Mouse (Mus musculus) forebrain, embryonic 12.5 days (tissue): Measurements from ENCODE around the gene Msl2. TPM values are rescaled to one million over a fixed set of nuclear protein-coding genes. Genes with fewer than 3 reads are reported as not detected.

Experiments used
- ATAC-seq: fragments of 200-750 bp; cut with Nextera tagmentation; 2 replicates; pipeline ENCODE4 v1.8.0; 2017; ENCODE audit warnings: moderate TSS enrichment; ENCODE audit not compliant: low FRiP score
- H3K27ac ChIP-seq: fragments of 300-500 bp; sonication (generic); 2 replicates; pipeline ENCODE4 v1.5.1; 2016; ENCODE audit warnings: mild to moderate bottlenecking
- H3K27me3 ChIP-seq: fragments of 300-500 bp; sonication (generic); 2 replicates; pipeline ENCODE4 v1.6.1; 2016; ENCODE audit warnings: mild to moderate bottlenecking
- H3K36me3 ChIP-seq: fragments of 300-500 bp; sonication (generic); replicated peaks from 2 replicates; pipeline ENCODE4 v1.6.1; 2016; ENCODE audit warnings: mild to moderate bottlenecking
- H3K4me1 ChIP-seq: fragments of 300-500 bp; sonication (generic); 2 replicates; pipeline ENCODE4 v1.6.1; 2016
- H3K4me2 ChIP-seq: fragments of 300-500 bp; sonication (generic); 2 replicates; pipeline ENCODE4 v1.6.1; 2016; ENCODE audit warnings: mild to moderate bottlenecking, moderate library complexity
- H3K4me3 ChIP-seq: fragments of 300-500 bp; sonication (generic); replicated peaks from 2 replicates; pipeline ENCODE4 v1.5.1; 2016; ENCODE audit warnings: mild to moderate bottlenecking
- H3K9ac ChIP-seq: fragments of 300-500 bp; sonication (generic); 2 replicates; pipeline ENCODE4 v1.6.1; 2016; ENCODE audit warnings: mild to moderate bottlenecking
- H3K9me3 ChIP-seq: fragments of 300-500 bp; sonication (generic); 2 replicates; pipeline ENCODE4 v1.6.1; 2016
- WGBS: fragments of 180-500 bp; shearing (Covaris S2); methylation state at CpG from one replicate; pipeline ENCODE4 v1.1.7; 2016; 5-methylcytosine and 5-hydroxymethylcytosine counted together
- polyA plus RNA-seq: library from polyadenylated mRNA; unstranded; fragments of >200 nt; fragmentation: Nextera tagmentation; extraction: Ambion mirVana; gene quantifications from 2 replicates; pipeline ENCODE4 v1.2.1, GENCODE M21; 2016

Gene Msl2
- polyA plus RNA-seq: 7.6 and 8.0 TPM in 2 replicates

GRCm38 (mm10) chr9:101073987-101074331 is at the start of gene Msl2:
Gene Msl2 (plus strand): TSS chr9:101074101.
- Histone ChIP-seq H3K27ac (peak within 1 kb of the TSS; percentile 99), H3K4me1 (peaks cover 24% of the 10 kb centered on the region), H3K4me3 (peak within 1 kb of the TSS; percentile 77), H3K27me3 (no peaks in the 10 kb centered on the region), H3K9ac (peak within 1 kb of the TSS; percentile 97), H3K36me3 (no peaks in the 10 kb centered on the region), H3K4me2 (peak within 1 kb of the TSS; percentile 88), H3K9me3 (no peaks in the 10 kb centered on the region)
- WGBS: under 1% methylated on average over 40 of the region's 43 CpGs
- peak; percentile 75 for ATAC-seq

GRCm38 (mm10) chr9:101033761-101034447 is 40.0 kb upstream of the Msl2 start:
- no peaks in the 10 kb centered on the region for H3K27me3 ChIP-seq
- 0 out of 2 replicates have a peak, but pooled peaks have one; percentile 0 for ATAC-seq
- H3K4me1 ChIP-seq: peaks cover 12% of the 10 kb centered on the region
- peak overlapping the region; percentile 59 for H3K9ac ChIP-seq
- H3K9me3 ChIP-seq: no peaks in the 10 kb centered on the region
- peaks cover 5% of the 10 kb centered on the region; the same call in 1 of the 2 replicates for H3K36me3 ChIP-seq
- 11% methylated on average over 14 of the region's 14 CpGs for WGBS
- peak overlapping the region; percentile 52 for H3K4me2 ChIP-seq
- peak overlapping the region; percentile 96 for H3K27ac ChIP-seq
- H3K4me3 ChIP-seq: peak overlapping the region; percentile 67

GRCm38 (mm10) chr9:101034448-101035098 is 39.3 kb upstream of the Msl2 start, which contains the start of gene Pccb:
Gene Pccb (minus strand): TSS chr9:101034898.
- peak within 1 kb of the TSS; percentile 67 for H3K4me3 ChIP-seq
- H3K27ac ChIP-seq: peak within 1 kb of the TSS; percentile 96
- H3K27me3 ChIP-seq: no peaks in the 10 kb centered on the region
- peak within 1 kb of the TSS; percentile 59 for H3K9ac ChIP-seq
- peak within 1 kb of the TSS; percentile 61 for H3K4me2 ChIP-seq
- peak; percentile 100 for ATAC-seq
- H3K36me3 ChIP-seq: no peaks in the 10 kb centered on the region
- under 1% methylated on average over 60 of the region's 61 CpGs for WGBS
- H3K9me3 ChIP-seq: no peaks in the 10 kb centered on the region
- peaks cover 12% of the 10 kb centered on the region for H3K4me1 ChIP-seq

- no peak overlapping the region for H3K4me2 ChIP-seq
- no peak overlapping the region for H3K9ac ChIP-seq
- no peak overlapping the region for H3K27ac ChIP-seq
- no peak overlapping the region for H3K4me3 ChIP-seq
- no peaks in the 10 kb centered on the region for H3K27me3 ChIP-seq
- H3K9me3 ChIP-seq: no peaks in the 10 kb centered on the region
- ATAC-seq: no peak
- H3K36me3 ChIP-seq: no peaks in the 10 kb centered on the region
- peaks cover 12% of the 10 kb centered on the region for H3K4me1 ChIP-seq
- 90% methylated on average over 11 of the region's 15 CpGs for WGBS
These were observed 37.9 kb upstream of the Msl2 start for GRCm38 (mm10) chr9:101035836-101036596.

GRCm38 (mm10) chr9:101036876-101037275 is 37.0 kb upstream of the Msl2 start:
- WGBS: 88% methylated on average over 2 of the region's 2 CpGs
- Histone ChIP-seq H3K4me2 (no peak overlapping the region), H3K36me3 (no peaks in the 10 kb centered on the region), H3K4me3 (no peak overlapping the region), H3K27ac (no peak overlapping the region), H3K4me1 (peaks cover 12% of the 10 kb centered on the region), H3K9me3 (no peaks in the 10 kb centered on the region), H3K27me3 (no peaks in the 10 kb centered on the region), H3K9ac (no peak overlapping the region)
- ATAC-seq: no peak

- peaks cover 12% of the 10 kb centered on the region for H3K4me1 ChIP-seq
- WGBS: 60% methylated on average over 7 of the region's 7 CpGs
- H3K4me2 ChIP-seq: no peak overlapping the region
- H3K9ac ChIP-seq: no peak overlapping the region
- no peaks in the 10 kb centered on the region for H3K27me3 ChIP-seq
- no peak overlapping the region for H3K27ac ChIP-seq
- H3K4me3 ChIP-seq: no peak overlapping the region
- H3K36me3 ChIP-seq: no peaks in the 10 kb centered on the region
- H3K9me3 ChIP-seq: no peaks in the 10 kb centered on the region
- no peak for ATAC-seq
These were observed 36.5 kb upstream of the Msl2 start for GRCm38 (mm10) chr9:101037396-101037795.

- no peak overlapping the region for H3K4me2 ChIP-seq
- H3K36me3 ChIP-seq: no peaks in the 10 kb centered on the region
- H3K9me3 ChIP-seq: no peaks in the 10 kb centered on the region
- 83% methylated on average over 5 of the region's 5 CpGs for WGBS
- H3K4me3 ChIP-seq: no peak overlapping the region
- H3K9ac ChIP-seq: no peak overlapping the region
- no peak for ATAC-seq
- H3K27me3 ChIP-seq: no peaks in the 10 kb centered on the region
- H3K4me1 ChIP-seq: peaks cover 8% of the 10 kb centered on the region
- H3K27ac ChIP-seq: no peak overlapping the region
These were observed 35.3 kb upstream of the Msl2 start for GRCm38 (mm10) chr9:101038634-101039033.

- Histone ChIP-seq H3K27ac (no peak overlapping the region), H3K36me3 (no peaks in the 10 kb centered on the region), H3K9me3 (no peaks in the 10 kb centered on the region), H3K9ac (no peak overlapping the region), H3K4me1 (peaks cover 4% of the 10 kb centered on the region; the same call in 1 of the 2 replicates), H3K4me2 (no peak overlapping the region), H3K27me3 (no peaks in the 10 kb centered on the region), H3K4me3 (no peak overlapping the region)
- 74% methylated on average over 5 of the region's 5 CpGs for WGBS
- no peak for ATAC-seq
These were observed 32.4 kb upstream of the Msl2 start for GRCm38 (mm10) chr9:101041508-101041907.

- Histone ChIP-seq H3K4me3 (no peak overlapping the region), H3K4me1 (peaks cover 4% of the 10 kb centered on the region; the same call in 1 of the 2 replicates), H3K27ac (no peak overlapping the region), H3K36me3 (no peaks in the 10 kb centered on the region), H3K9me3 (no peaks in the 10 kb centered on the region), H3K4me2 (no peak overlapping the region), H3K9ac (no peak overlapping the region), H3K27me3 (no peaks in the 10 kb centered on the region)
- WGBS: 88% methylated on average over 9 of the region's 9 CpGs
- no peak for ATAC-seq
These were observed 31.7 kb upstream of the Msl2 start for GRCm38 (mm10) chr9:101042249-101042648.

GRCm38 (mm10) chr9:101045710-101046338 is 28.1 kb upstream of the Msl2 start:
- Histone ChIP-seq H3K36me3 (no peaks in the 10 kb centered on the region), H3K9ac (no peak overlapping the region), H3K4me2 (no peak overlapping the region), H3K4me1 (peaks cover 4% of the 10 kb centered on the region; the same call in 1 of the 2 replicates), H3K27me3 (no peaks in the 10 kb centered on the region), H3K27ac (no peak overlapping the region), H3K9me3 (no peaks in the 10 kb centered on the region), H3K4me3 (no peak overlapping the region)
- WGBS: 71% methylated on average over 15 of the region's 15 CpGs
- ATAC-seq: no peak

GRCm38 (mm10) chr9:101052007-101052406 is 21.9 kb upstream of the Msl2 start:
- Histone ChIP-seq H3K9me3 (no peaks in the 10 kb centered on the region), H3K4me1 (no peaks in the 10 kb centered on the region), H3K27me3 (no peaks in the 10 kb centered on the region), H3K9ac (no peak overlapping the region), H3K4me2 (no peak overlapping the region), H3K27ac (no peak overlapping the region), H3K4me3 (no peak overlapping the region), H3K36me3 (no peaks in the 10 kb centered on the region)
- 97% methylated on average over 3 of the region's 3 CpGs for WGBS
- ATAC-seq: no peak

- 82% methylated on average over 6 of the region's 6 CpGs for WGBS
- no peaks in the 10 kb centered on the region for H3K4me1 ChIP-seq
- no peaks in the 10 kb centered on the region for H3K36me3 ChIP-seq
- H3K27me3 ChIP-seq: no peaks in the 10 kb centered on the region
- no peak overlapping the region for H3K9ac ChIP-seq
- H3K27ac ChIP-seq: no peak overlapping the region
- no peak for ATAC-seq
- H3K4me3 ChIP-seq: no peak overlapping the region
- no peak overlapping the region for H3K4me2 ChIP-seq
- H3K9me3 ChIP-seq: no peaks in the 10 kb centered on the region
These were observed 21.2 kb upstream of the Msl2 start for GRCm38 (mm10) chr9:101052691-101053090.
